In genomic region chr4:40852249-40852781, GRCm38 (mm10) we compare ENCODE assay signal across 8 mouse cellular contexts. TPM values are rescaled to one million over a fixed set of nuclear protein-coding genes. Genes with fewer than 3 reads are reported as not detected.
DNase-seq lines count a peak whose midpoint lies in the region; ATAC-seq lines count a peak whose summit lies in the region.

No protein-coding gene starts in this region.

- peak overlapping the region; percentile 93 for H3K4me3 ChIP-seq in macrophage (ENCODE audit: inconsistent target)

- 5% methylated on average over 5 of the region's 5 CpGs for WGBS in macrophage (ENCODE audit: missing documents)

- peaks cover 59% of the 10 kb centered on the region for H3K79me2 ChIP-seq in macrophage (ENCODE audit: inconsistent target)

- no peaks in the 10 kb centered on the region for H3K36me3 ChIP-seq in macrophage (ENCODE audit: inconsistent target)

- peak; percentile 14 for DNase-seq in CD4-positive, CD25-positive, alpha-beta regulatory T cell, adult 2 months (ENCODE audit: low read depth, low spot score)
- DNase-seq in NIH3T3 (ENCODE audit: low read depth), result peak; percentile 76
- peak; percentile 60 for DNase-seq in gastrocnemius, postnatal 14 days
- DNase-seq in kidney, adult 18-20 months, result peak; percentile 73
- DNase-seq in right cerebral cortex, postnatal 4 days, result no peak
- DNase-seq in thymus, adult 18-20 months, result no peak

- intact Hi-C loops in gastrocnemius, postnatal 14 days (cut with DNase I; ENCODE audit: low total_unique reads), result no loop called here

- peak overlapping the region; percentile 88 for H3K27ac ChIP-seq in macrophage

- ATAC-seq in CD4-positive, CD25-positive, alpha-beta regulatory T cell, adult 4 months, result no peak

RNA-seq across cellular contexts. Expression of gene B4galt1, which starts 1.5 kb away (rescaled TPM):
- polyA plus RNA-seq in CD4-positive, CD25-positive, alpha-beta regulatory T cell, adult 4 months (2017; shearing (Covaris generic)), result 10 to 100 TPM; 52.5 to 61.3 TPM
- total RNA-seq in gastrocnemius, postnatal 14 days (2021), result 10 to 100 TPM; 36.3 to 38.8 TPM
- 10 to 100 TPM; 21.8 to 67.0 (median 38.1) TPM for total RNA-seq in macrophage (2018; cell fraction: chromatin; rRNA removed)
- total RNA-seq in macrophage (2018; cell fraction: cytosol; rRNA removed), result 100 to 1,000 TPM in 10 of 26 experiments, 10 to 100 TPM in 16; 68.0 to 139 (median 95.9) TPM
- 100 to 1,000 TPM in 19 of 26 experiments, 10 to 100 TPM in 7; 52.3 to 227 (median 128) TPM for total RNA-seq in macrophage (2018; cell fraction: nucleus; rRNA removed)
- 54.5 to 89.1 TPM (median 55.9 TPM) in 3 replicates for polyA plus RNA-seq in macrophage (2018)

Comparison
In these comparisons a context has a peak if more than half of its experiments do, and no peak if none do; other contexts are left out.
1. DNase-seq: peak in CD4-positive, CD25-positive, alpha-beta regulatory T cell, adult 2 months (single experiment), NIH3T3 (single experiment), gastrocnemius, postnatal 14 days (single experiment) and kidney, adult 18-20 months (single experiment); none in right cerebral cortex, postnatal 4 days (single experiment) and thymus, adult 18-20 months (0 of 2).